In genomic region chr5:23006207-23006606, GRCm38 (mm10) we compare ENCODE assay signal across 12 mouse cellular contexts.
"Had no signal": no experiment of that assay in that cellular context is flagged by ENCODE, and none has a peak within 500 bp of the region (broad histone marks: within the 10 kb centered on the region; RNA-seq: fewer than 3 reads in every experiment).

No protein-coding gene starts in this region.

- DNase-seq: kidney, postnatal 25 days; layer of hippocampus, adult 9-11 months; liver, embryonic 13.5 days; lung, adult 2 months; lung, postnatal 14 days; lung, postnatal 4 days; midbrain, embryonic 14.5 days; thymus, adult 18-20 months; thymus, postnatal 36 days had no signal

- H3K4me3 ChIP-seq: layer of hippocampus, adult 2 months; left cerebral cortex, adult 2 months; liver, embryonic 13.5 days had no signal

- H3K9me3 ChIP-seq: liver, embryonic 13.5 days had no signal

- H3K4me1 ChIP-seq: liver, embryonic 13.5 days had no signal

- H3K27me3 ChIP-seq: liver, embryonic 13.5 days had no signal

- H3K27ac ChIP-seq: layer of hippocampus, adult 2 months; left cerebral cortex, adult 2 months; liver, embryonic 13.5 days had no signal

- H3K4me2 ChIP-seq: liver, embryonic 13.5 days; midbrain, embryonic 11.5 days had no signal

- H3K36me3 ChIP-seq: liver, embryonic 13.5 days had no signal

- H3K9ac ChIP-seq: liver, embryonic 13.5 days had no signal
